Mouse (Mus musculus): ENCODE measurements around the gene Btbd9. TPM values are rescaled to one million over a fixed set of nuclear protein-coding genes. Genes with fewer than 3 reads are reported as not detected.
A peak's percentile ranks its signal among the peaks of the same experiment; 100 is the strongest.

Gene Btbd9
- polyA plus RNA-seq, 2 experiments: 18.3 to 46.9 TPM

DNA sequence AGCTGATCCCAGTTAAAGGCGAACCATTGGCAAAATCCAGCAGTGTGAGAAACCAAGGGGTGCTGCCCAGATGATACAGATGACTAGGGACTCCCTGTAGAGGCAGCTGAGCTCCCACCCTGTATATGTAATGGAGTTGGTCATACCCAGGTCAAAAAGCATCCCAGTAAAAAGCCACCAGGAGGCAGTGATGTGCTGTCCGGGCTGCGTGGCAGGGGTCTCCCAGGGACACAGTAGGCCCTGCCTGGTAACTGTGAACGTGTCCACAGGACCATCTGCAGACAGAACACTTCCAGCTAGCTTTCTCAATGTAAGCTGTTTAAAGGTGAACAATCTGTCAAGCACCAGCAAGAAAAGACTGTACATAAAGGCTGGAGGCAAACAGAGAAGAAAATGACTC, 343.6 kb downstream of the Btbd9 start:
- Histone ChIP-seq H3K36me3 (ENCODE audit: control insufficient read depth, insufficient read depth, low read length) (no peaks in the 10 kb centered on the region), H3K4me3 (replicated peaks; ENCODE audit: low read length) (no peak overlapping the region), H3K9me3 (ENCODE audit: control insufficient read depth, low read length) (no peaks in the 10 kb centered on the region), H3K9ac (ENCODE audit: low read depth, low read length, severe bottlenecking) (no peak overlapping the region), H3K4me2 (replicated peaks; ENCODE audit: low read depth, low read length, severe bottlenecking) (no peak overlapping the region), H3K27ac (replicated peaks; ENCODE audit: low read depth, low read length) (no peak overlapping the region), H3K27me3 (ENCODE audit: control insufficient read depth, insufficient read depth, low read length) (no peaks in the 10 kb centered on the region), H3K4me1 (ENCODE audit: control insufficient read depth, insufficient read depth, low read length) (0 out of 2 replicates have a peak, but pooled peaks cover 4% of the 10 kb centered on the region)
- 57% methylated on average over 4 of the region's 4 CpGs for WGBS
- no peak for DNase-seq (ENCODE audit: low spot score)
- ATAC-seq (ENCODE audit: low FRiP score, low read depth): no peak
- no peak for TF ChIP-seq POLR2A (IDR thresholded peaks at IDR 0.05; ENCODE audit: borderline replicate concordance, extremely low read depth, insufficient read depth, insufficient read length)

DNA sequence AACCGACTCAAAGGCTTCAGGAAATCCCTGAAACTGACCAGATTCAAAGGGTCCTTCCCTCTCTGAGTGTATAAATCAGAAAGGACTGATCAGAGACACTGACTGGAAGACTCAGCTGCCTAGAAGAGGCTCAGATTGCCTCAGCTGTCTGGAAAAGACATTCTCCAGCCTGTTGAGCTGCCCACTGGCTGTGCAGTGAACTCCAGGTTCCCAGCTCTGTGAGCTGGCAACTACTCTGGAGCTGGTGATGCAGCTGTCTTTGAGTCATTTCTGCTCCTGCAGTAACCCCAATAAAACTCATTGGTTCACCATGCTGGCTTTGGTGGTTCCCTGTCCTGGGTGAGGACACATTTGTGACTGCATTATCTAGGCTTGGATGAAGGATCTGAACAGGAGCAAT, 344.8 kb downstream of the Btbd9 start:
- ATAC-seq (ENCODE audit: low FRiP score, low read depth): no peak
- H3K4me3 ChIP-seq (replicated peaks; ENCODE audit: low read length): no peak overlapping the region
- H3K36me3 ChIP-seq (ENCODE audit: control insufficient read depth, insufficient read depth, low read length): no peaks in the 10 kb centered on the region
- 0 out of 2 replicates have a peak, but pooled peaks cover 4% of the 10 kb centered on the region for H3K4me1 ChIP-seq (ENCODE audit: control insufficient read depth, insufficient read depth, low read length)
- H3K4me2 ChIP-seq (replicated peaks; ENCODE audit: low read depth, low read length, severe bottlenecking): no peak overlapping the region
- no peaks in the 10 kb centered on the region for H3K9me3 ChIP-seq (ENCODE audit: control insufficient read depth, low read length)
- TF ChIP-seq POLR2A (IDR thresholded peaks at IDR 0.05; ENCODE audit: borderline replicate concordance, extremely low read depth, insufficient read depth, insufficient read length): no peak
- no peak for DNase-seq (ENCODE audit: low spot score)
- no peak overlapping the region for H3K9ac ChIP-seq (ENCODE audit: low read depth, low read length, severe bottlenecking)
- WGBS: 89% methylated on average over 1 of the region's 1 CpGs
- no peaks in the 10 kb centered on the region for H3K27me3 ChIP-seq (ENCODE audit: control insufficient read depth, insufficient read depth, low read length)
- H3K27ac ChIP-seq (replicated peaks; ENCODE audit: low read depth, low read length): no peak overlapping the region

DNA sequence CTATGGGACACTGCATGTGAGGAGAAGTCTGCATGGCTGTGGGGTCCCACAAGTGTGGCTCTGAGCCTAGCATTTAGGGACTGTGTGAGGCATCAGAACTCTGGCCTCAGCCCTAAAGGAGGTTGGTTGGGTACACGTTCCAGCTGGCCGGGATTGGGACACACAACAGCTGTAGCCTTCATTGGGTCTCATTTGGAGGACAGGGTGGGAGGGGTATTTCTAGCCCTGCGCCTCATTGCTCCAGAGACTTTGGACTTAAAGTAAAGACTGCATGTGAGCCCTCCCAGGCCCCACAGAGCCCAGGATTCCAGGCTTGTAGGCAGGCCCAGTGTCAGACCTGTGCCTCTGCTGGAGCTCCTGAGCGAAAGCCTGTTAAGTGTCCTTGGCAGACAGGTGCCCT, 345.9 kb downstream of the Btbd9 start:
- Histone ChIP-seq H3K9ac (ENCODE audit: low read depth, low read length, severe bottlenecking) (no peak overlapping the region), H3K27ac (replicated peaks; ENCODE audit: low read depth, low read length) (no peak overlapping the region), H3K4me1 (ENCODE audit: control insufficient read depth, insufficient read depth, low read length) (peaks cover 9% of the 10 kb centered on the region), H3K27me3 (ENCODE audit: control insufficient read depth, insufficient read depth, low read length) (no peaks in the 10 kb centered on the region), H3K36me3 (ENCODE audit: control insufficient read depth, insufficient read depth, low read length) (no peaks in the 10 kb centered on the region), H3K9me3 (ENCODE audit: control insufficient read depth, low read length) (no peaks in the 10 kb centered on the region), H3K4me3 (replicated peaks; ENCODE audit: low read length) (no peak overlapping the region), H3K4me2 (replicated peaks; ENCODE audit: low read depth, low read length, severe bottlenecking) (no peak overlapping the region)
- DNase-seq (ENCODE audit: low spot score) (no peak), ATAC-seq (ENCODE audit: low FRiP score, low read depth) (no peak; the same call in 1 of the 2 replicates)
- 81% methylated on average over 4 of the region's 4 CpGs for WGBS
- no peak for TF ChIP-seq POLR2A (IDR thresholded peaks at IDR 0.05; ENCODE audit: borderline replicate concordance, extremely low read depth, insufficient read depth, insufficient read length)

DNA sequence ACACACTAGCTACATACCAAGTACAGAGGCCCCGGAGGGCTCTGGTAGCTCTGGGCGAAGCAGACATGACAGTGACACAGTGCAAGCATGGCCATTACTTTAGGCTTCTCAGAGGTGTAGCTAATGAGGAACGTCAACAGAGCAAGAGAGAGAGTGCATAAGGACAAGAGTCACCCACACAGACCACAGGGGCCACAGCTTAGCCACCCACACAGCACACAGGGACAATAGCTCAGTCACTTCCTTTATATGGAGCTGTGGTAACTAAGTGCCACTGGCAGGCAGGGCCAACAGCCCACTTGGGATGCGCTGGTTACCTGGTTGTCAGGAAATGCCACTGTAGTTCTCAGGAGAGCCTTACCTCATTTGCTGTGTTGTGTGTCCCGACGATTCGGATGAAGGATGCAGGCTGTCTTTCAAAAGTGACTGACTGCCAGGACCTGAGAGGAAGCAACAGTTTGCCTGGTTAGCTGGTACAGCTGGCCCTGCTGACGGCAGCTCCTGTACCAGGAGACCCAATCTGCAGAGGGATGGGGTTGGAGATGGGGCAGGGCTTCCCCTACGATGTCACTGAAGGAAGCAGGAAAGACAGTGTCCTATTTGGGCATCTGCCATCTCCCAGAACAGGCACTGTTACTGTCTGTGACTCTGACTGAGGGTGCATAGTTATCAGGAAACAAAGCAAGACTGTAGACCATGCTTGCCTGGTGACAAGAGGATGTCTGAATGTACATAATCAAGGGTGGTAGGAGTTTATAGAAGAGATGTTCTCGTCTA, 347.7 kb downstream of the Btbd9 start:
- no peak overlapping the region for H3K9ac ChIP-seq (ENCODE audit: low read depth, low read length, severe bottlenecking)
- DNase-seq (ENCODE audit: low spot score) (no peak), ATAC-seq (ENCODE audit: low FRiP score, low read depth) (no peak)
- TF ChIP-seq POLR2A (IDR thresholded peaks at IDR 0.05; ENCODE audit: borderline replicate concordance, extremely low read depth, insufficient read depth, insufficient read length): no peak
- WGBS: 82% methylated on average over 10 of the region's 10 CpGs
- H3K4me3 ChIP-seq (replicated peaks; ENCODE audit: low read length): no peak overlapping the region
- H3K4me1 ChIP-seq (ENCODE audit: control insufficient read depth, insufficient read depth, low read length): peaks cover 11% of the 10 kb centered on the region
- no peak overlapping the region for H3K4me2 ChIP-seq (replicated peaks; ENCODE audit: low read depth, low read length, severe bottlenecking)
- no peaks in the 10 kb centered on the region for H3K27me3 ChIP-seq (ENCODE audit: control insufficient read depth, insufficient read depth, low read length)
- no peak overlapping the region for H3K27ac ChIP-seq (replicated peaks; ENCODE audit: low read depth, low read length)
- no peaks in the 10 kb centered on the region for H3K36me3 ChIP-seq (ENCODE audit: control insufficient read depth, insufficient read depth, low read length)
- H3K9me3 ChIP-seq (ENCODE audit: control insufficient read depth, low read length): no peaks in the 10 kb centered on the region

DNA sequence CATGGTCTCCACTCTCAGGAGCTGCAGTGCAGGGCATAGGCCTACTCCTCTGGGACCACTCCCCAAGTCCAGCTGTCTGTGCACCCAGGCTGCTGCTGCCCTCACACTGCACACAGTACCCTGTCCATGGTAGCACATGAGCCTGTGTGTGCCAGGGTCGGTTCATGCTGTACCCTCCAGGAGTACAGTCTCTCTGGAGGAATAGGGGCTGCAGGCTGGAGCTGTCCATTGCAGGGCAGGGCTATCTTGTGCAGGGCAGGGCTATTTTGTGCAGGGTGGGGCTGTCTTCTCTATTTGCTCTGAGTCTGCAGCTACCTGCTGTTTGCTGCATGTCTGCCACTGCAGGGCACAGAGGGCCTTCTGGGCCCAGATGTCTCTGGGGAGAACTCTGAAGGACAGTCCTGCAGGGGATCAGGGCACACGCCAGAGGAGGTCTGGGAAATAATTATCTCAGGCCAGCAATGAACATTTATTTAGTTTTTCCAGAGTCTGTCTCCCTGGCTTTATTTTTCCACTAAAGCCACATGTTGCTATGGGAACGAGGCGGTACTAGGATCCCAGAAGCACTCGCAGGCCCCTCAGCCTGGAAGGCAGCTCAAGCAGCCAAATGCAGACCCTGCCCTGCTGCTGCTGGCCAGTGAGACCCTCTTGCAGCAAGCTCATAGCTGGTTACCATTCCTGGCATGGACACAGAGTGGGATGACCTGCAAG, 351.1 kb downstream of the Btbd9 start:
- ATAC-seq (ENCODE audit: low FRiP score, low read depth) (peak; percentile 66; the same call in 1 of the 2 replicates), DNase-seq (ENCODE audit: low spot score) (peak; percentile 63)
- H3K9ac ChIP-seq (ENCODE audit: low read depth, low read length, severe bottlenecking): no peak overlapping the region
- no peaks in the 10 kb centered on the region for H3K9me3 ChIP-seq (ENCODE audit: control insufficient read depth, low read length)
- H3K4me3 ChIP-seq (replicated peaks; ENCODE audit: low read length): no peak overlapping the region
- 0 out of 2 replicates have a peak overlapping the region, but pooled peaks have one; percentile 2 for H3K27ac ChIP-seq (replicated peaks; ENCODE audit: low read depth, low read length)
- no peaks in the 10 kb centered on the region for H3K27me3 ChIP-seq (ENCODE audit: control insufficient read depth, insufficient read depth, low read length)
- peaks cover 25% of the 10 kb centered on the region for H3K4me1 ChIP-seq (ENCODE audit: control insufficient read depth, insufficient read depth, low read length)
- 0 out of 2 replicates have a peak, but pooled peaks cover 5% of the 10 kb centered on the region for H3K36me3 ChIP-seq (ENCODE audit: control insufficient read depth, insufficient read depth, low read length)
- no peak overlapping the region for H3K4me2 ChIP-seq (replicated peaks; ENCODE audit: low read depth, low read length, severe bottlenecking)
- 29% methylated on average over 5 of the region's 5 CpGs for WGBS
- TF ChIP-seq POLR2A (IDR thresholded peaks at IDR 0.05; ENCODE audit: borderline replicate concordance, extremely low read depth, insufficient read depth, insufficient read length): no peak

Data from limb, embryonic 14.5 days (tissue).